Mouse (Mus musculus) ovary, postnatal 14 days (tissue): Measurements from ENCODE around the gene Kcnj9.
A peak's percentile ranks its signal among the peaks of the same experiment; 100 is the strongest.

Source experiments
- DNase-seq: peaks from one replicate; pipeline ENCODE4 v3.0.0; 2022; ENCODE audit warnings: low spot score

Gene Kcnj9

DNA sequence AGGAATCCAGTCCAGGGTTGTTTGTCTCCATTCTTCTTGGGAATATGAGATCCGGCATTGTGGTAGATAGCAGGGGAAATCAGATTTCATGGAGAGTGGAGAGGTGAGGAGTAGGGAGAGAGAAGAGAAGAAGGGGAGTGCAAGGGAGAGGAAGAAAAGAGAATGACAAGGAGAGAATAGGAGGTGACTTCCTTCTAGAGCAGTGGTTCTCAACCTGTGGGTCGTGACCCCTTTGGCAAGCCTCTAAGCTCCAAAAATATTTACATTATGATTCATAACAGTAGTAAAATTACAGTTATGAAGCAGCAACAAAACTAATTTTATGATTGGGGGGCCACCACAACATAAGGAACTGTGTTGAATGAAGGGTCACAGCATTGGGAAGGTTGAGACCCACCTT lies 3.8 kb upstream of the Kcnj9 start:
- DNase-seq: no peak

DNA sequence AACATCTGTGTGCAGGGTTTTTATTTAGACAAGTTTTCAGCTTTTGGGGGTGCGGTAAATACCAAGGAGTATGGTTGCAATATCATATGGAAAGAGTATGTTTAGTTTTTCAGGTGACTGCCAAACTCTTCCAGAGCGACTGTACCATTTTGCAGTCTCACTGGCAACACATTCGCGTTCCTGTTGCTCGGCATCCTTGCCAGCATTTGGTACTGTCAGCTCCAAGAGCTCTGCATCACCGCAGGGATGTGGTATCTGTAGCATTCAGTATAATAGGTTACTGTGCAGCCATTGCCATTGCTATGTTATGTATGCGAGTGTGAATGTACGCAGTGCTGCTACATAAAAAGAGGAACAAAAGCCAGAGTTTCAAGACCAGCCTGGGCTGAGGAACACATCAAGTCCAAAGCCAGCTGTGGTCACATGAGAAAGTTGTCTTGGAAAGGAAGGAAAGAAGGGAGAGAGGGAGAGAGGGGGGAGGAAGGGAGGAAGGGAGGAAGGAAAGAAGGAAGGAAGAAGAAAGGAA lies 2.4 kb upstream of the Kcnj9 start:
- no peak for DNase-seq

DNA sequence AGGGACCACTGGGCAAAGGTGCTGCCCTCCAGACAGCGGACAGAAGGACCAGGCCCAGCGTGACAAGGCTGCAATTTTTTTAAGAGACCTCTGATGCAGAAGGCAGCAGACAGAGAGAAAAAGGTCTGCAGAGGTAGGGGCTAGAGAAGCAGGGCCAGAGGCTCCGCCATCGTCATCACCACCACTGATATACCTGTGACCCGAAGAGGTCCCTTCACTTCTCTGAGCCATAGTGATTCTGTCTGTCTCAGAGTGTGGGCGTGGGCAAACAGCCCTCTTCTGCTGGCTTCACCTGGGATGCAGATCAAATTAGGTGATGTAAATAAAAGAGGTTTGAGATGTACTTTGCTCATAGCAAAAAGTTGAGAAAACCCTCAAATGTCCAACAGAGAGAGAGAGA lies 498 bp upstream of the Kcnj9 start:
- DNase-seq: no peak

DNA sequence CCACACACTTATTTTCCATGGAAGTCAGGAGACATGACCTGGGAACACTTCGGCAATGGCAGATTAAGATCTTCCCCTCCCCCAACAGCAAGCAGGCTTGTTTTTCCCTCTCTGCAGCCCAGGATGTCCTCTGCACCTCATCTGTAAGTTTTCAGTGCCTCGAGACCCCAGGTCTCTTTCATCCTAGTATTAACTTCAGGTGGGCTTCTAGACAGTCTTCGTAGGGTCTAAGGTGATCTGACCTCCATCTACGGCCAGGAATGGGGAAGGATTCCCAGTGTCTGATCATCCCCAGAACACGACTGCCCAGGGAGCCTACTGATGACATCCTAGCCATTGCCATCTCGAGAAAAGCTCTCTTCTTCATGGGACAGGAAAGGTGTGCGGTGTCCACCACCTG lies 657 bp downstream of the Kcnj9 start:
- DNase-seq: no peak

DNA sequence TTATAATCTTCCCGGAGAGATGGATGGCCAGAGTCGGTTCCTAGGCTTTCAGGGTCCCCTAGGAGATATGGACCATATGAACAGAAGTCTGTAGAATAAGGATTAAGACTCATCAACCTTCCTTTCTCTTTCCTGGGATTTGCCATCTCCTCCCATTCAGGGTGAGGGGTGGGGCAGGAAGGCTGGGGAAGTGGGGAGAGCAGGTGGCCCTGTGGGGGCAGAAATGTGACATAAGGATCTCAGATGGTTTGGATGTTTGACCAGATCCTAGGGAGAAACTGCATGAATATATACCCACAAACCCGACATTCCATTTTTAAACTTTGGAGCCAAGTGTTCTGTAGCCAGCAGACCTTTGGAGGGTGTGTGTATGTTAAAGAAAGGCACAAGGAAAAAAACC lies 1.1 kb downstream of the Kcnj9 start:
- no peak for DNase-seq

DNA sequence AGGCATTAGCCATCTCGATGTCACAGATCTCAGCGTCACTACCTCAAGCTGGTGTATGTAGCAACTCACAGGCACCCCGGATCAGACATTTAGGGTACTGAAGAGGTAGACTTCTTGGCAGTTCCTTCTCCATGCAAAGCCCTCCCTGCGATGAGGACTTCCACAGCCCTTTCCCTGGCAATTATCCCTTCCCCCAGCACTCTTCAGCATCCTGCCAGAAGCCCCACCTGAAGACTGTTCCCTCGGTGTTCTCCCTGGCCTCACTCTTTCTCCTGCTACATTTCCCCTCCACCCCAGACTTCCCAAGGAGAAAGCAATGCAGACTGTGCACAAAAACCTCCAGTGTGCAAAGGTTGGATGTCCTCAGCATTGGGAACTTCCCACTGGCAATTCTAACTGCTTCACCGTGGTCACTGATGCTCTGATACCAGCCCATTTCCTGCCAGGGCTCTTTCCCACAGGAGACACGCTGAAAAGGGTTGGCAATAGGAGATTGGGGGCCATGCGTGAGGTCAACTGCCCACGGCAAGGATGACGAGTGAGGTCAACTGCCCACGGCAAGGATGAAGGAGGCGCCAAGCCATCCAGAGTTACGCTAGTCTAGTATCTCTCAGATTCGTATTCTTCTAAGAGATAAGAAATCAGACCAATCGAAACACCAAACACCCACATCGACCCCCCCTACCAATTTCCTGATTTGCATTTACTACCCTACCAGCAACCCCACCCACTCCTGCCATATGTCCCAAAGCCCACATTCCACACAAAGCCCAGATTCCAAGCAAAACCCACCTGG lies 1.7 kb downstream of the Kcnj9 start:
- no peak for DNase-seq

DNA sequence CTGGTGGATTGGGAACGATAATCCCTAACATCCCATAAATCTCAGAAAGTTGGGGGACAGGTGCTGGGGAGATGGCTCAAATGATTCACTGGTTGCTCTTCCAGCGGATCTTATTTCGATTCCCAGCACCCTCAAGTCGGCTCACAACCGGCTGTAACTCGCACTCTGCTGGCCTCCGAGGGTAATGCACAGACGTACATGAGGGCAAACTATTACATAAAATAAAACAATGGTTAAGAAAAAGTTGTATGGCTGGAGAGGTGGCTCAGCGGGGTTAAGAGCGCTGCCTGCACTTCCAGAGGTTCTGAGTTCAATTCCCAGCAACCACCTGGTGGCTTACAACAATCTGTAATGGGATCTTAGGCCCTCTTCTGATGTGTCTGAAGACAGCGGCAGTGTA lies 2.4 kb downstream of the Kcnj9 start:
- DNase-seq: no peak

DNA sequence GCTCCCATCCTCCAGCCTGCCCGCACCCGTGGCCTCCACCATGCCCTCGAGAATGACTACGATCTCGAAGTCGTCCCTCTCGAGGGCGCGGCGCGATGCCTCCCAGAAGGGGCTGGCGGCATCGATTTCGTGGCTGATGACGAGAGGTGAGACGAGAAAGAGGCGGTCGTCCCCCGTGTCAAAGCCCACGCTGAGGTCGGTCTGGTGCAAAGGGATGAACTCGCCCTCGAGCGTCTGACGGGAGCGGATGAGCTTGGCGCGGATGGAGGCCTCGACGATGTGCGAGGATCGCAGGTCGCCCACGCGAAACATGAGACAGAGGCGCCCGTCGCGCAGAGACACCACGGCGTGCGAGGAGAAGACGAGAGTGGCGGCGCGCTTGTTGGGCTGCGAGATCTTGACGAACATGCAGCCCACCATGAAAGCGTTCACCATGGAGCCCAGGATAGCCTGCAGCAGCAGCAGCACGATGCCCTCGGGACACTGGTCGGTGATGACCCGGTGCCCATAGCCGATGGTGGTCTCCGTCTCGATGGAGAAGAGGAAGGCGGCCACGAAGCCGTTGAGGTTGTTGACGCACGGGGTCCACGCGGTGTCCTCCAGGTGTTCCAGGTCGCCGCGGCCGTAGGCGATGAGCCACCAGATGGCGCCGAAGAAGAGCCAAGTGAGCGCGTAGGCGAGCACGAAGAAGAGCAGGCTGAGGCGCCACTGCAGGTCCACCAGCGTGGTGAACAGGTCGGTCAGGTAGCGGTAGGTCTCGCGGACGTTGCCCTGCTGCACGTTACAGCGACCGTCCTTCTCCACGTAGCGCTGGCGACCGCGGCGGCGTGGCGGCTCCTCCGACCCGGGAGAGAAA lies 3.2 kb downstream of the Kcnj9 start:
- DNase-seq: peak; percentile 42

DNA sequence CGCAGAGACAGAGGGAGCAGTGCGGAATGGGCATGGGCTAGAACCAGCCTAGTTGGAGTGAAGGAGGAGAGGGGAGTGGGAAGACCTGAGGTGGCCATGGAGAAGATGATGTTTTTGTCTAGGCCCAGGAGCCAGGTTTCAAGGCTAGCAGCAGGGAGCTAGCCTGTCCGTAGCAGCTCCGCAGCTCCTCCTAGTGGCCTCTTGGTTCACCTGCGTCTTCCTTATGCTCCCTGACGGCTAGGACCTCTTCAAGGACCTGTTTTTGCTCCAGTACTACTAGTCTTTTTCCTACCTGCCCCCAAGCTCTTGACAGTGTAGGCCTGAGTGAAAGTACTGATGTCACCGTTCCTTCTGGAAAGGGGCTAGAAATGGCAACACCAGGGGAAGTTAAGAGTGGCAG lies 4.4 kb downstream of the Kcnj9 start:
- DNase-seq: peak; percentile 74

DNA sequence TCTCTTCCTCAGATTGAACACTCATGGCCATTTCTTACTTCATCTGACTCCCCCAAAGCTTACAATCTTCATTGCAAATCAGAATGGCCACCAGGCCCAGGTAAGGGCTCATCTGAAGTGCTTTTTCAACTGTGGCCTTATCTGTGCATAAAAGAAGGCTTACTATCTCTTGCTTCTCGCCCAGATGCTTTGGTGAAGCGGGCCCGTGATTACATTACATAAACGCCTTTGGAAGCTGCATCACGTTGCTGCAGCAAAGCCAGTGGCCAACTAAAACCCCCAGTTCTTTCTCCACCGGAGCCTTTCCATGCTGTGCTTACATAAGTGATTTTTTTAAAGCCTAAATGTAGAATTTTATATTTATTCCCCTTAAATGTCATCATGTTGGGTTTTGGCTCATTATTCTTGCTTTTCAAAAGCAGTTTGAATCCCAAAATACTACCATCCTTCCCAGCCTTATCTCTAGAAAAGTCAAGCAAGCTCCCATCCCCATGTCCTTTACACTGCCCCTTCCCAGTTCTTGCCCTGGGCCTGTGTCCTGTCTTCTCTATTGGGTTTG lies 5.2 kb downstream of the Kcnj9 start:
- no peak for DNase-seq

DNA sequence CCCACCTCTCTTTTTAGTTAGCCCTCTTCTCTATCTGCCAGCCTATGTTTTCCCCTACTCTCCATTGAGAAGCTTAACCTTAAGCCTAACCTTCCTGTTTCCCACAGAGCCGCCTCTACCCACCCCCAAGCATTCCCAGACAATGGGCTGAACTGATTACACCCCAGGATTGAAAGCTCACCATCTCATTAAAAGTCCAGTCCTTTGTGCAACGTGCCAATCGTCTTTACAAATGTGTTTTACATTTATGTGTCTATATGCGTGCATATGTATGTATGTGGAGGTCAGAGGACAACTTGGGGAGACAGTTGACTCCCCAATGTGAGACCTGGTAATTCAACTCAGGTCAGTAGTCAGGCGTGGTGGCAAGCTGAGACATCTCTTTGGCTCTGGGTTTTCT lies 5.8 kb downstream of the Kcnj9 start:
- no peak for DNase-seq

DNA sequence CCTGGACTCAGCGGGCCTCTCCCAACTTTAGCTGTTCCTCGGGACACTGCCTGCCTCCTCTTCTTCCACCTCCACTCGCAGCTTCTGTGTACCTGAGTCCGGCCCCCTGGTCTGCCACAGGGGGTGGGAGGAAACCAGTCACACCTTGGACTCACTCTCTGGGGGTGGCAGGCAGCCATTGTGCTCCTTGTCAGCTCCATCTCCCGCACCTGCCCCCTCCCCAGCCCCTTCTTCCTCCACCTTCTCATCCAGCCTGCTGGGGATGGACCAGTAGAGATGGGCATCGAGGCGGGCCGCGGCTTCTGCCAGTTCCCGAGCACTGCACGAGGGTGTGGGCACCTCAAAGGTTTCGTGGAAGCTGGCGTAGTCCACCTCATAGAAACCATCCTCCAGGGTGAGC lies 6.4 kb downstream of the Kcnj9 start:
- no peak for DNase-seq

DNA sequence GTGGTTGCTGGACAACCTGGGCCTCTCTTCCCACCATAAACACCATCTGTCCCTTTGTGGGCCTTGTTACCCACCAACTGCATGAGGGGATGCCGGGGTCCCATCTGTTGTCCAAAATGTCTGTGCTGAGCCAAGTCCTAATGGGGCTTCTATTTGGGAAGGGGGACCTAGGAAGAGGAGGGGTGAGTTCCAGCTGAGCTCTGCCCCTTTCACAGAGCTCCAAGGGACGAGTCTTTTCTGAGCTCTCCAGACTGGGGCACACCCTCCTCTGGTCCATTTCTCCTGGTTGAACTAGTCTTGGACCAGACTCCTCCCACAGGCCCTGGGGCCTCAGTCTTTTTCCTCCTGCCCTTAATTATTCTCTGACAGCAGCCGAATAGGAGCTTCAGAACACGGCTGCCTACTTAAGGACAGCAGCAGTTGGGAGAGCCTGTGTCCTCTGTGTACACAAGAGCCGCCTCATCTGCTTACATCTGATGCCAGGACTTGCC lies 9.2 kb downstream of the Kcnj9 start:
- no peak for DNase-seq

DNA sequence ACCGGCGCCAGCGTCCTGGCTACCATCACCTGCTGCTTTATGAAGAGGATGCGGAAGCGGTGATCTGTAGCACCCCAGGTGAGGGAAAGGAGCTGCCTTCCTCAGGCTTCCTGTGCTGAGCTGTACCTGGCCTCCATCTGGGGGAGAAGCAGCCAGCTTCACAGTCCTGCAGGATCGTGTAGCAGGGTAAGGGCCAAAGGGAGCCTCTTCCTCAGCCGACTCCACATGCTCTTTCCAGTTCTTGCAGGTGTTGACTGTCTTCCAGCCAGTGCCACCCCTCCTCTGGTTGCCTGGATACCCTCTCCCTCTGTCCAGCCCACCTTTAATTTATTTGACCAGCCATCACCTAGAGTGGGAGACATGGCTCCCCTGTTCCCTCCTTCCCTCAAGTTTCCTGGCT lies 9.8 kb downstream of the Kcnj9 start:
- DNase-seq: no peak

DNA sequence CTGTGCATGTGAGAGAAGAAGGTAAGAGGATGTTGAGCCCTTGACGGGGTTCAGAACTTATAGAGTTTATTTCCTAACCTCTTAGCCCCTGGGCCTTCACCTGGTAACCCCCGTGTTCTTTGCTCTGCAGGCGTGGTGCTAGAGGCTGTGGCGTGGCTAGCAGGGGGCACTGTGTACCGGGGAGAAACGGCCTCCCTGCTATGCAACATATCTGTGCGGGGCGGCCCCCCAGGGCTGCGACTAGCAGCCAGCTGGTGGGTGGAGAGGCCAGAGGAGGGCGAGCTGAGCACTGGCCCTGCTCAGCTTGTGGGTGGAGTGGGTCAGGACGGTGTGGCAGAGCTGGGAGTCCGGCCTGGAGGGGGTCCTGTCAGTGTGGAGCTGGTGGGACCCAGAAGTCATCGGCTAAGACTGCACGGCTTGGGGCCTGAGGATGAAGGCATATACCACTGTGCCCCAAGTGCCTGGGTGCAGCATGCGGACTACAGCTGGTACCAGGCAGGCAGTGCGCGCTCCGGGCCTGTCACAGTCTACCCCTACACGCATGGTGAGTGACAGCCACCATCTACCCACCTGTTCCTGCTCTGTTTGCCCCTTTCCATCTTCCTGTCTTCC lies 10.6 kb downstream of the Kcnj9 start:
- DNase-seq: no peak

DNA sequence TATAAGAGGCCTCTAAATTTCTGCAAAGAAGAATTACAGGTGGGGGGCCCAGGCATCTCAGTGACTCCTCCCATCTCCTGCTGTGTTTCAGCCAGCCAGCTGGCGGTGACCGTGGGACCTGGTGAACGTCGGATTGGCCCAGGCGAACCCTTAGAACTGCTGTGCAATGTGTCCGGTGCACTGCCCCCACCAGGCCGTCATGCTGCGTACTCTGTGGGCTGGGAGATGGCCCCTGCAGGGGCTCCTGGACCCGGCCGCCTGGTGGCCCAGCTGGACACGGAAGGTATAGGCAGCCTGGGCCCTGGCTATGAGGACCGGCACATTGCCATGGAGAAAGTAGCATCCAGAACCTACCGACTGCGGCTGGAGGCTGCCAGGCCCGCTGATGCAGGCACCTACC lies 11.2 kb downstream of the Kcnj9 start:
- DNase-seq: no peak

DNA sequence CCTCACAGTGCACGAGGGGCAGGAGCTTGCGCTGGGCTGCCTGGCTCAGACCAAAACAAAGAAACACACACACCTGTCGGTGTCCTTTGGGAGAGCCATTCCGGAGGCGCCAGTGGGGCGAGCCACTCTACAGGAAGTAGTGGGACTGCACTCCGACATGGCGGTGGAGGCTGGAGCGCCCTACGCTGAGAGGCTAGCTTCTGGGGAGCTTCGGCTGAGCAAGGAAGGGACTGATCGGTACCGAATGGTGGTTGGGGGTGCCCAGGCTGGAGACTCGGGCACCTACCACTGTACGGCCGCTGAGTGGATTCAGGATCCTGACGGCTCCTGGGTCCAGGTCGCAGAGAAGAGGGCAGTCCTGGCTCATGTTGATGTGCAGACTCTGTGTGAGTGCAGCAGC lies 11.7 kb downstream of the Kcnj9 start:
- no peak for DNase-seq

DNA sequence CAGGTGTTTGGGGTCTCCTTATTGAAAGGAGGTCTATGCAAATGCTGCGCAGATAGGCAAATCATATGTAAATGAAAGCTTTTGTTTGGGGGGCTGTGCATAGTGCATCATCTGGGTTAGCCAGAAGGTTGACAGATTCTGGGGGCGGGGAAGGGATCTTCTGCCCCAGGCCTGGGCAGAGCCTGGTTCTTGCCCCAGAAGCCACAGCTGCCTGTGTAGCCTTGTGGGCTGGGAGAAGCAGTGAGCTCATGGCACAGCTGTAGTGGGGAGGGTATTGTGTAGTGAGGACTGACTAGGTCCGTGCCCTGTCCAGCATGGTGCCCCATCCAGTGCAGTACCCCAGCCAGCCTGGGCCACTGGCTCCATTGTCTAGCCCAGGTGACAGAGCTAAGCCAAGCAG lies 14.2 kb downstream of the Kcnj9 start:
- DNase-seq: no peak

DNA sequence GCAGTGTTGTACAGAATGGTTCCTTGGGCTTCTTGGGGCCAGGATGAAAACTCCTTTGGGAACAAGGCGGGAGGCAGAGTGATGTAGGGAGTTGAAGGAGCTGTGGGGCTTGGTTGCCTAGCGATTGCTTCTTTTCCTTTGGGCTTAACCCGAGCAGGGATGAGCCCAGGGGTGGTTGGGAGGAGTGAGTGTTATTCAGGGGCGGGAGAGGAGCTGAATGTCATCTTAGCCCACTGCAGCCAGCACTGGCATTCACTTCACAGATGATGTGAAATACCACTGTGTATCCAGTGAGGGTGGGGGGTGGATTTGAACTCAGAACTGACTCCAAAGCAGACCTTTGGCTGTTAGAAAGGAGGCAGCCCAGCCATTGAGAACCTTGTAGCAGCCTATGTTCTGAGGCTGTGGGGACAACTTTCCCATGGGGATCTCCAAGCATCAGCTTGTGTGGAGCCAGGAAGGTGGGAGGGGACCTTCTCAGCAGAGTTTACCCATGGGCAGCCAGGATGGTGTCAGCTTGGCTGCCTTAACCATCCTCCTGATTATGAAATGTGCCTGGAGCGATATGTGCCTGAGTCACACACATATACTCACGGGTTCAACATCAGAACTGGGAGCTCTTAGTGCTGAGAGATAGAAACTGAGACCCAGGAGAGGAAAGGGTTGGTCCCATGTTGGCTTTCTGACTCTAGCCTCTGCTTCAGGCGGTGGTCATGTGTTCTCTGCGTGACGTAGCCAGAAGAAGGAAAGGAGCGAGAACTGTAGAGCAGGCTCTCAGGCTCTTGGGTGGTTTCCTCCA lies 15.3 kb downstream of the Kcnj9 start:
- no peak for DNase-seq

DNA sequence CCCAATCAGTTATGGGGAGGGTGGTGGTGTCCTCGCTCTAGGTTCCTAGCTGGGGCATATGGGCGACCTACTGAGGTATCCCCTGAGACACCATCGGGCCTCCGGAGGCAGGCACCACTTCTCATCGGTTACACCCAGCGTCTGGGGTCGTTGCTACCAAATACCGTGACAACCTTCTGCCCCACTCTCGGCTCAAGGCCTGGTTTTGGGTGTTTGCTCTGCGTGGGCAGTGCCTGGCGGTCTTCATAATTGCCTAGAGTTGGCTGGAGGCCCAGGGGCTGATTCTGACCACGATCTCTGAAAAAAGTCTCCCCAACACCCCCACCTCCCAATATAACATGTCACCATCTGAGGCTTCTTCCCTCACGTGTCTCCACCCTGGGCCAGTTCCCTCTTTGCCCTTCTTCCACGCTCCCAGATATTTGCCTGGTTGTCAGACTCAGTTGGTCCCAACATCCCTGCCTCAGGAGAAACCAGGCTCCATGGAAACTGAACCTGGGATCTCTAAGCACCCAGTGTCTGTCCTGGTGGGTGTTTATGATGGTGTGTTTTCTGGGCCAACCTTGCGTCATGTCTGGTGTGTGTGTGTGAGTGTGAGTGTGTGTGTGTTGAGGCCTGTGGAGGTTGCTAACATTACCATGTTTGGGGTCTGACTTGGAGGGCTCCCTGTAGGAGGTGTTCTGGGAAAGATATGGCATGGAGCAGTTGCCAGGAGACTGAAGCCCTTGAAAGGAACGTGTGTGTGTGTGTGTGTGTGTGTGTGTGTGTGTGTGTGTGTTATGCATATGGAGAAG lies 16.2 kb downstream of the Kcnj9 start:
- no peak for DNase-seq
